Mouse (Mus musculus): ENCODE measurements around the gene Zfp992. TPM values are rescaled to one million over a fixed set of nuclear protein-coding genes. Genes with fewer than 3 reads are reported as not detected.

Gene Zfp992
- 4.7 TPM for polyA plus RNA-seq (2014; fragmentation: Illumina TruSeq; extraction: RNeasy Lipid Tissue Mini Kit (QIAGEN cat#74804); ENCODE audit: low read depth, low replicate concordance)

GRCm38 (mm10) chr4:146448950-146449349, at the start of gene Zfp992:
Zfp992 (plus strand) TSS chr4:146449023.

GRCm38 (mm10) chr4:146501727-146502126, 52.9 kb downstream of the Zfp992 start, which contains the start of gene Zfp981:
Zfp981 (plus strand) TSS chr4:146502027.

Other genes starting within 250 kb of the Zfp992 start
- 0.65 TPM for gene Zfp981, start 53.0 kb downstream of the Zfp992 start, polyA plus RNA-seq (2014; fragmentation: Illumina TruSeq; extraction: RNeasy Lipid Tissue Mini Kit (QIAGEN cat#74804); ENCODE audit: low read depth, low replicate concordance)
- gene Zfp993, start 161.9 kb downstream of the Zfp992 start, polyA plus RNA-seq (2014; fragmentation: Illumina TruSeq; extraction: RNeasy Lipid Tissue Mini Kit (QIAGEN cat#74804); ENCODE audit: low read depth, low replicate concordance), result 3.2 TPM

Measured in adipose tissue, adult 10 weeks (tissue).